ENCODE assay signal across 19 mouse cellular contexts in the genomic region with DNA sequence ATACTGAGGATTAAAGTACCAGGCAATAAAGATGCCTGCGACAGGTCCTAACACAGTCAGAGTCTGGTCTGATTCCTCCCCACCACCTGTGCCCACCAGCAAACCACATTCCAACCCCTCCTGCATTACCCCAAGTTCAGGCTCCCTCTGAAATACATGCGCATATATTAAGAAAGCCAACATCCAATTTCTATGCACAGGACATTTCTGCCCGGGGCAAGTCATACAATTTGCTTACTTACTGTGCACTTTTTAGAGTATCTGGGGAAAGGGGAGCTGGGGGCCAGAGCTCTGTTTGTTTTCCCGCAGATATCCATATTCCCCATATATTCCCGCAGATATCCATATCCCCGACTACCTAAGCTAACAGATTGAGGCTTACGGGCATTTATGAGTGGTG.
"Had no signal": no experiment of that assay in that cellular context is flagged by ENCODE, and none has a peak within 500 bp of the region (broad histone marks: within the 10 kb centered on the region; RNA-seq: fewer than 3 reads in every experiment).

No protein-coding gene starts in this region.

- H3K9ac ChIP-seq: liver, embryonic 13.5 days; liver, embryonic 15.5 days; liver, postnatal 0 days; lung, embryonic 15.5 days; midbrain, embryonic 13.5 days had no signal

- H3K27ac ChIP-seq: liver, embryonic 13.5 days; liver, embryonic 15.5 days; lung, embryonic 15.5 days had no signal

- H3K4me1 ChIP-seq: liver, embryonic 13.5 days; liver, embryonic 15.5 days; lung, embryonic 15.5 days had no signal

- H3K4me2 ChIP-seq: liver, embryonic 11.5 days; liver, embryonic 13.5 days; liver, embryonic 15.5 days; lung, embryonic 15.5 days; midbrain, embryonic 11.5 days; midbrain, embryonic 13.5 days had no signal

- H3K27me3 ChIP-seq: liver, embryonic 13.5 days; liver, embryonic 15.5 days; lung, embryonic 15.5 days; midbrain, embryonic 13.5 days had no signal

- H3K36me3 ChIP-seq: liver, embryonic 13.5 days; liver, embryonic 15.5 days; lung, embryonic 15.5 days; midbrain, embryonic 13.5 days had no signal

- H3K9me3 ChIP-seq: liver, embryonic 15.5 days; lung, embryonic 15.5 days; midbrain, embryonic 13.5 days had no signal

- DNase-seq: liver, embryonic 13.5 days; liver, postnatal 0 days; lung, adult 2 months; lung, postnatal 4 days; retina, postnatal 1 day; right cerebral cortex, adult 18-20 months; right cerebral cortex, postnatal 25 days; right cerebral cortex, postnatal 4 days; spleen, adult 18-20 months; thymus, adult 18-20 months; thymus, postnatal 14 days; thymus, postnatal 36 days had no signal

- ATAC-seq: liver, postnatal 0 days; lung, postnatal 0 days; midbrain, embryonic 13.5 days had no signal

- H3K4me3 ChIP-seq: liver, embryonic 13.5 days; liver, embryonic 15.5 days; lung, embryonic 15.5 days; midbrain, embryonic 13.5 days; myocyte had no signal
